Mouse (Mus musculus) bone marrow, adult 2 months (tissue): ENCODE data around the gene Grik3.

Experiments
- CTCF ChIP-seq: fragments of 200-500 bp; IDR thresholded peaks from 2 replicates; pipeline ENCODE4 v1.5.1; 2011; ENCODE audit warnings: low read length, control low read depth; ENCODE audit not compliant: control insufficient read depth, insufficient read depth
- POLR2A ChIP-seq: fragments of 200-500 bp; IDR thresholded peaks from 2 replicates; pipeline ENCODE4 v1.6.1; 2011; ENCODE audit warnings: low read depth, mild to moderate bottlenecking, control low read depth, low read length, borderline replicate concordance; ENCODE audit not compliant: control insufficient read depth

GRCm38 (mm10) chr4:125563579-125563978, 73.1 kb downstream of the Grik3 start:
- TF ChIP-seq POLR2A (no peak), CTCF (no peak)
